Mouse (Mus musculus): ENCODE measurements at regions not wholly inside any gene's neighbourhood (a gene's known extent, or its start where the extent isn't known, plus 50 kb on each side); places are given as distances from the start of the nearest gene placed in this dataset.

DNA sequence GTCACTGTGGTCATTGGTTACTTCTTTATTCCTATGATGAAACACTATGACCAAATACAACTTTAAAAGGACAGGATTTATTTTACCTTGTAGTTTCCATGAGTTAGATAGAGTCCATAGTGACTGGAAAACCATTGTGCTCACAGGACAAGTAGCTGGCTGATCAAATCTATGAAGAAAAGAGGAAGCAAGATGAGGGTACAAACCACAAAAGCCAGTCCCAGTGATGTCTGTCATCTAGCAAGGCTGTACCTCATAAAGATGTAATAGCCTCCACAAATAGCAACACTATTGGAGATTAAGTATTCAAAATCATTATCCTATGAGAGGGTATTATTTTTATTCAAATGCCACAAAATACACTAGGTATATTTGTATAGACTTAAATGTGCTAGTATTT is 391.5 kb upstream of the Negr1 start:
- no peaks in the 10 kb centered on the region for H3K4me1 ChIP-seq (ENCODE audit: control insufficient read depth, insufficient read depth, low read length)
- no peaks in the 10 kb centered on the region for H3K36me3 ChIP-seq (ENCODE audit: control insufficient read depth, insufficient read depth, low read length)
- H3K79me2 ChIP-seq (ENCODE audit: control insufficient read depth, insufficient read depth, low read length), result no peaks in the 10 kb centered on the region
- no peak overlapping the region for H3K9ac ChIP-seq (ENCODE audit: low read depth, low read length)
- DNase-seq (ENCODE audit: extremely low read depth, low read depth, low spot score), result no peak
- no peak for TF ChIP-seq CTCF (IDR thresholded peaks at IDR 0.05; ENCODE audit: low read depth, low read length)
- TF ChIP-seq POLR2A (IDR thresholded peaks at IDR 0.05; ENCODE audit: extremely low read depth, insufficient read depth, low read length), result no peak
- H3K27me3 ChIP-seq (ENCODE audit: control insufficient read depth, insufficient read depth, low read length), result no peaks in the 10 kb centered on the region
- no peak overlapping the region for H3K27ac ChIP-seq (replicated peaks; ENCODE audit: insufficient read depth, low read depth, low read length)
- no peak overlapping the region for H3K4me3 ChIP-seq (ENCODE audit: insufficient read depth, low read depth, low read length)

DNA sequence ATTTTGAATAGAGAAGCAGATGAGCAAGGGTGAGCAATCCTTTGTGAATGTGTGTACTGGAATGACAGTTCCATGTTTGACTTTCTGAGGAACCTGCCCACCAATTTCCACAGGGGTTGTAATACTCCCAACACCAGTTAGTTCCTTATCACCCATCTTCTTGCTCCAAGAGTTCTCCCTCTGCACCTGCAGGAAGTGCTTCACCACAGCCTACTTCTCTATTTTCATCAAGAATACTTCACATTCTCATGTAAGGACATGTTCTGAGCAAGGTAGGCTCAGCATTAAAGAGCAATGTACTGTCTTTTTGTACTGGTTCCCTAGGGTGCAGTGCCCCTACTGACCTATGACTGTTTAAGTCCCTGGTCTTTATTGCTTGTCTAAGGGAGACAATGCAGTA is 362.9 kb upstream of the Negr1 start:
- Histone ChIP-seq H3K4me1 (ENCODE audit: control insufficient read depth, insufficient read depth, low read length) (no peaks in the 10 kb centered on the region), H3K36me3 (ENCODE audit: control insufficient read depth, insufficient read depth, low read length) (no peaks in the 10 kb centered on the region)

DNA sequence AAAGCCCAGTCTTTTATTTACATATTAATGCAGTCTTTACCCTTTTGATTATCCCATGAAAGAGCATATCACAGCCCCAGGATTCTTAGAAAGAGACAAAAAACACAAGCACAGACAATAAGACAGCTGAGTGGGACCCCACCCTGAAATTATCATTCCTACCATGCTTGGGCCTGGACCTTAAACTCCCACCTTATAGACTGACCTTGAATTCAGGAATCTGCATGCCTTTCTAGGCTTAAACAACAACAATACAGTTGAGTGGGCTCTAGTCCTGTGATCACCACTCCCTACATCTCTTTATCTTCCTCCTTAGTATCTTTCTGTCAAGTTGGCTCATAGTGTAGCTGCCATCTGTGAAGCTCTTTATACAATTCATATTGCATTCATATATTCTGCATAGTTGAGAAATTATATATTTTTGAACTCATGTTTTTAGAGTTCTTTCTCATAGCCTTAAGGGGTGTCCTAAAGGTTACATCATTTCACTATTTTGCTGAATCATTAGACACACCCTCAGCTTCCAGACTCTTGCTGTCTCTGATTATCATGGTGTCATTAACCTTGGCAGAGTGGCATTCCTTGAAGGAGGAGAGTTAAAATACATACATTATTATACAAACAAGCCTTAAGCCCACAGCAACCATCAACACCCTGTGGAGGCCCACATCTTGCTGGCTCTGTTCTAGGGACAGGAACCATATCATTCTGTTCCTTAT is 361.7 kb upstream of the Negr1 start:
- Histone ChIP-seq H3K4me1 (ENCODE audit: control insufficient read depth, insufficient read depth, low read length) (no peaks in the 10 kb centered on the region), H3K9ac (ENCODE audit: low read depth, low read length) (no peak overlapping the region), H3K79me2 (ENCODE audit: control insufficient read depth, insufficient read depth, low read length) (no peaks in the 10 kb centered on the region), H3K27me3 (ENCODE audit: control insufficient read depth, insufficient read depth, low read length) (no peaks in the 10 kb centered on the region), H3K36me3 (ENCODE audit: control insufficient read depth, insufficient read depth, low read length) (no peaks in the 10 kb centered on the region), H3K27ac (replicated peaks; ENCODE audit: insufficient read depth, low read depth, low read length) (no peak overlapping the region), H3K4me3 (ENCODE audit: insufficient read depth, low read depth, low read length) (no peak overlapping the region)
- DNase-seq (ENCODE audit: extremely low read depth, low read depth, low spot score), result no peak
- TF ChIP-seq CTCF (IDR thresholded peaks at IDR 0.05; ENCODE audit: low read depth, low read length), result no peak
- TF ChIP-seq POLR2A (IDR thresholded peaks at IDR 0.05; ENCODE audit: extremely low read depth, insufficient read depth, low read length), result no peak

More for the DNA sequence above, 362.9 kb upstream of the Negr1 start:
- no peaks in the 10 kb centered on the region for H3K27me3 ChIP-seq (ENCODE audit: control insufficient read depth, insufficient read depth, low read length)
- TF ChIP-seq CTCF (IDR thresholded peaks at IDR 0.05; ENCODE audit: low read depth, low read length), result no peak
- no peak for TF ChIP-seq POLR2A (IDR thresholded peaks at IDR 0.05; ENCODE audit: extremely low read depth, insufficient read depth, low read length)
- no peak overlapping the region for H3K27ac ChIP-seq (replicated peaks; ENCODE audit: insufficient read depth, low read depth, low read length)
- no peaks in the 10 kb centered on the region for H3K79me2 ChIP-seq (ENCODE audit: control insufficient read depth, insufficient read depth, low read length)
- no peak overlapping the region for H3K4me3 ChIP-seq (ENCODE audit: insufficient read depth, low read depth, low read length)
- H3K9ac ChIP-seq (ENCODE audit: low read depth, low read length), result no peak overlapping the region
- no peak for DNase-seq (ENCODE audit: extremely low read depth, low read depth, low spot score)

DNA sequence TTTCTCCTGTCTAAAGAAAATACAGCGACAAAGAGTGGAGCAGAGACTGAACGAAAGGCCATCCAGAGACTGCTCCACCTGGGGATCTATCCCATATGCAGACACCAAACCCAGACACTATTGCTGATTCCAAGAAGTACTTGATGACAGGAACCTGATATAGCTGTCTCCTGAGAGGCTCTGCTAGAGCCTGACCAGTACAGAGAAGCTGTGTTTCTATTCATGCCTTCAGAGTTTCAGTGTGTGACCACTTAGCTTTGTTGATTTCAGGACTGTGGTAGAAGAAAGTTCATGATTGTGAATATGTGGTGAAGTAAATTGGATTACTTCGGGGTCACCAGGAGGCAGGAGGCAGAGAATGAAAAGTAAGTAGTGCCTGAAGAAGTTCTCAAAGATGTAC is 356.3 kb upstream of the Negr1 start:
- Histone ChIP-seq H3K27ac (replicated peaks; ENCODE audit: insufficient read depth, low read depth, low read length) (no peak overlapping the region), H3K27me3 (ENCODE audit: control insufficient read depth, insufficient read depth, low read length) (no peaks in the 10 kb centered on the region), H3K79me2 (ENCODE audit: control insufficient read depth, insufficient read depth, low read length) (no peaks in the 10 kb centered on the region), H3K36me3 (ENCODE audit: control insufficient read depth, insufficient read depth, low read length) (no peaks in the 10 kb centered on the region), H3K9ac (ENCODE audit: low read depth, low read length) (no peak overlapping the region), H3K4me1 (ENCODE audit: control insufficient read depth, insufficient read depth, low read length) (no peaks in the 10 kb centered on the region), H3K4me3 (ENCODE audit: insufficient read depth, low read depth, low read length) (no peak overlapping the region)
- WGBS, result 78% methylated on average over 3 of the region's 3 CpGs
- no peak for DNase-seq (ENCODE audit: extremely low read depth, low read depth, low spot score)
- TF ChIP-seq POLR2A (IDR thresholded peaks at IDR 0.05; ENCODE audit: extremely low read depth, insufficient read depth, low read length) (no peak), CTCF (IDR thresholded peaks at IDR 0.05; ENCODE audit: low read depth, low read length) (no peak)

DNA sequence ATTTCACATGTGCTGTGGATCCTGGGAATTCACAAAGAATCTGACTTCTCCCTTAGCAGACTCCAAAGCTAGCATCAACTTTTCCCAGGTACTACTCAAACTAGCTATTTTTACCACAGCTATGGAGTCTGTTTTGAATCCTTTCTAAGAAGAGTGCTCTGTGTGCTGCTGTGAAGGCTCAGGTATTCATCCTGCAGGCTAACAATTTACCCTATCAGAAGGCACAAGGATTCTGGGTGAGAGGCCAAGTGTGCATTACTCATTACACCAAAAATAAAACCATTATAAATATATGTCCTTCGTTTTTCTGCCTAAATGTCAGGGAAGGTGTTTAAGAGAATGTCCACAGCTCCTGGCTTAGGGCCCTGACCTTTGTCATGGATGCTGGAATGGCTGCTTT is 353.2 kb upstream of the Negr1 start:
- no peak for DNase-seq (ENCODE audit: extremely low read depth, low read depth, low spot score)

DNA sequence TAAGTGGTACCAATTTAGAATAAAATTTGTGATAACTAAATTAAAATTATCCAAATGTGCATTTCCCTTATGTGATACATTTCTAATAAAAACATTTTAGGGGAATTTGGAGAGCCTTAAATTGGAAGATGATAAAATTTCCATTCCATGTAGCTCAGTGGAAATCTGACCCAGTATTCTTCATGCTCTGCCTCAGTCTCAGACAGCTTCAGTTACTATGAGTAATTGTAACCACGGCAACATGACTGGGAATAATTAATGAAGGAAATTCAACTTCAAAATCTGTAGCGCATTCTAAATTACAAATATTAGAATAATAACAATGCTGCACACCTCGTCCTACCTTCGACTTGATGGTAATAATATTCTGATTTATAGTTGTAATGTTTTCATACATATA is 350.8 kb upstream of the Negr1 start:
- 85% methylated on average over 4 of the region's 4 CpGs for WGBS
- no peaks in the 10 kb centered on the region for H3K4me1 ChIP-seq (ENCODE audit: control insufficient read depth, insufficient read depth, low read length)

More for the DNA sequence above, 353.2 kb upstream of the Negr1 start:
- no peaks in the 10 kb centered on the region for H3K4me1 ChIP-seq (ENCODE audit: control insufficient read depth, insufficient read depth, low read length)
- no peak overlapping the region for H3K9ac ChIP-seq (ENCODE audit: low read depth, low read length)
- no peaks in the 10 kb centered on the region for H3K27me3 ChIP-seq (ENCODE audit: control insufficient read depth, insufficient read depth, low read length)
- WGBS, result 17% methylated on average over 1 of the region's 1 CpGs
- no peaks in the 10 kb centered on the region for H3K36me3 ChIP-seq (ENCODE audit: control insufficient read depth, insufficient read depth, low read length)
- H3K79me2 ChIP-seq (ENCODE audit: control insufficient read depth, insufficient read depth, low read length), result no peaks in the 10 kb centered on the region
- TF ChIP-seq CTCF (IDR thresholded peaks at IDR 0.05; ENCODE audit: low read depth, low read length), result no peak
- no peak for TF ChIP-seq POLR2A (IDR thresholded peaks at IDR 0.05; ENCODE audit: extremely low read depth, insufficient read depth, low read length)
- no peak overlapping the region for H3K27ac ChIP-seq (replicated peaks; ENCODE audit: insufficient read depth, low read depth, low read length)
- no peak overlapping the region for H3K4me3 ChIP-seq (ENCODE audit: insufficient read depth, low read depth, low read length)

More for the DNA sequence above, 350.8 kb upstream of the Negr1 start:
- Histone ChIP-seq H3K27ac (replicated peaks; ENCODE audit: insufficient read depth, low read depth, low read length) (no peak overlapping the region), H3K4me3 (ENCODE audit: insufficient read depth, low read depth, low read length) (no peak overlapping the region), H3K27me3 (ENCODE audit: control insufficient read depth, insufficient read depth, low read length) (no peaks in the 10 kb centered on the region), H3K9ac (ENCODE audit: low read depth, low read length) (no peak overlapping the region), H3K79me2 (ENCODE audit: control insufficient read depth, insufficient read depth, low read length) (no peaks in the 10 kb centered on the region), H3K36me3 (ENCODE audit: control insufficient read depth, insufficient read depth, low read length) (no peaks in the 10 kb centered on the region)
- TF ChIP-seq CTCF (IDR thresholded peaks at IDR 0.05; ENCODE audit: low read depth, low read length) (no peak), POLR2A (IDR thresholded peaks at IDR 0.05; ENCODE audit: extremely low read depth, insufficient read depth, low read length) (no peak)
- no peak for DNase-seq (ENCODE audit: extremely low read depth, low read depth, low spot score)

Data from liver, adult 2 months (tissue).